7 mouse cellular contexts compared by ENCODE assay signal in genomic region chr9:108569381-108570206, GRCm38 (mm10). TPM values are rescaled to one million over a fixed set of nuclear protein-coding genes. Genes with fewer than 3 reads are reported as not detected.
A peak's percentile ranks its signal among the peaks of the same experiment; 100 is the strongest.
DNase-seq lines count a peak whose midpoint lies in the region; ATAC-seq lines count a peak whose summit lies in the region.

TSS of gene Dalrd3 (plus strand) at chr9:108569886.

- peak within 1 kb of the TSS; percentile 66 for H3K9ac ChIP-seq in midbrain, embryonic 11.5 days (ENCODE audit: low read length)

- H3K9me3 ChIP-seq in midbrain, embryonic 11.5 days (ENCODE audit: control insufficient read depth, low read length): no peaks in the 10 kb centered on the region

- peaks cover 43% of the 10 kb centered on the region for H3K4me1 ChIP-seq in midbrain, embryonic 11.5 days (ENCODE audit: control insufficient read depth, insufficient read depth, low read length)

- H3K4me2 ChIP-seq in midbrain, embryonic 11.5 days: peak within 1 kb of the TSS; percentile 97

- 8% methylated on average over 42 of the region's 42 CpGs for WGBS in midbrain, embryonic 11.5 days

- intact Hi-C loops in gastrocnemius, postnatal 14 days (cut with DNase I; ENCODE audit: low total_unique reads): no loop called here
- intact Hi-C loops in left cerebral cortex, postnatal 36 days (cut with DNase I): loop anchor here (2.0 to 5.0 kb wide), 2 partner anchors 27 to 72 kb away; partner anchors contain the start of gene P4htm

- DNase-seq in adrenal gland, adult 18-20 months (ENCODE audit: low spot score in 2 of 2): peak; percentile 75 to 77
- DNase-seq in embryo, embryonic 10.5 days (ENCODE audit: low spot score): peak; percentile 97
- DNase-seq in gastrocnemius, postnatal 14 days: peak; percentile 92
- peak; percentile 83 to 88 for DNase-seq in left cerebral cortex, postnatal 36 days (ENCODE audit: low spot score in 2 of 2)
- peak; percentile 98 for DNase-seq in midbrain, embryonic 11.5 days (ENCODE audit: low spot score, missing footprints)
- DNase-seq in skeletal muscle tissue, adult 2 months (ENCODE audit: low read depth, low spot score): peak; percentile 89

- H3K27me3 ChIP-seq in midbrain, embryonic 11.5 days (ENCODE audit: control insufficient read depth, insufficient read depth, low read length): no peaks in the 10 kb centered on the region

- H3K27ac ChIP-seq in midbrain, embryonic 11.5 days (ENCODE audit: low read depth, low read length): 0 out of 2 replicates have a peak within 1 kb of the TSS, but pooled peaks have one; percentile 40

- H3K36me3 ChIP-seq in midbrain, embryonic 11.5 days (ENCODE audit: control insufficient read depth, insufficient read depth, low read length): peaks cover 24% of the 10 kb centered on the region

- H3K4me3 ChIP-seq in midbrain, embryonic 11.5 days (ENCODE audit: low read depth, low read length): peak within 1 kb of the TSS; percentile 60

- ATAC-seq in inflammation-experienced regulatory T-cells, adult 6 months: peak; percentile 59
- peak; percentile 76 for ATAC-seq in midbrain, embryonic 11.5 days (ENCODE audit: low FRiP score)

RNA-seq across cellular contexts. Expression of gene Dalrd3, which starts in this region (rescaled TPM):
- total RNA-seq in adrenal gland, adult 18-20 months (2021): 10 to 100 TPM; 64.6 to 81.8 TPM
- 1 to 10 TPM; 7.0 to 7.9 TPM for total RNA-seq in gastrocnemius, postnatal 14 days (2021)
- 10 to 100 TPM; 47.6 to 79.7 (median 68.7) TPM for polyA plus RNA-seq in inflammation-experienced regulatory T-cells, adult 6 months (2017; shearing (Covaris generic))
- total RNA-seq in left cerebral cortex, postnatal 36 days (2021): 10 to 100 TPM; 70.1 to 99.4 TPM
- 158 and 172 TPM in 2 replicates for polyA plus RNA-seq in midbrain, embryonic 11.5 days (2014; fragmentation: Nextera tagmentation; extraction: Ambion mirVana)

Comparison
In these comparisons a context has a peak if more than half of its experiments do, and no peak if none do; other contexts are left out.
1. Peak in every context shown above with its lines: DNase-seq, ATAC-seq, H3K4me3 ChIP-seq and H3K27ac ChIP-seq.
2. RNA of gene Dalrd3 (total RNA-seq): 70.1 to 99.4 TPM in left cerebral cortex, postnatal 36 days and 64.6 to 81.8 TPM in adrenal gland, adult 18-20 months; 7.0 to 7.9 TPM in gastrocnemius, postnatal 14 days; every median in the first group is over 4 times any median in the second.